ENCODE assay signal across 23 mouse cellular contexts in the genomic region with DNA sequence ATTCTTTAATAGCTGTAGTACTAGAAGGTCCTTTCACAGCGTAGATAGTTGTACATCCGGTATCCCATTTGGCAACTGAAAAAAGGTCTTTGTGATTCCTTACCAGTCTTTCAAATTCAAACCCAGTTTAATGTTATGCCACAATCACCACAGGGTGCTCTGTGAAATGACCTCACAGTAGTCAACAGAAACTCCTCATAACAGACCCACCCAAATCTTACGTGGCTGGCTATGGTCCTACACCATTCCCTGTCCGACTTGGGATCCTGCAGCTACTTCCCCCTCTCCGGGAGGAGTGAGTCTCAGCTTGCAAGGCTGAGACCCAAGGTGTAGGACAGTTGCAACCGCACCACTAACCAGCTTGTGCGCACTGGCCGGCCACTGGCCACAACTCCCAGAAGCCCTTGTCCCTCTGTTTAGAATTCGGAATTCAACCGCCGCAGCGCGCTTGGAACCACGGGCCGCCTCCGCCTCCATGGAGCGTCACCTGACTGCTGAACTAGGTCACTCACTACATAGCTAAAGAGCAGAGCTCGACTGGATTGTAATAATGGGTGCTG. TPM values are rescaled to one million over a fixed set of nuclear protein-coding genes. Genes with fewer than 3 reads are reported as not detected.
"Had no signal": no experiment of that assay in that cellular context is flagged by ENCODE, and none has a peak within 500 bp of the region (broad histone marks: within the 10 kb centered on the region; RNA-seq: fewer than 3 reads in every experiment).

Gene Morc2b, minus strand, starts transcription at position 423 of the 560 bp plus-strand sequence.

- H3K36me3 ChIP-seq: midbrain, embryonic 10.5 days; midbrain, embryonic 13.5 days had no signal

- DNase-seq: kidney, adult 2 months; kidney, postnatal 25 days; layer of hippocampus, adult 9-11 months; liver, postnatal 0 days; lung, embryonic 14.5 days; thymus, adult 2 months; thymus, postnatal 14 days; thymus, postnatal 4 days had no signal

- H3K27me3 ChIP-seq: megakaryocyte, embryonic 14.5 days; midbrain, embryonic 13.5 days had no signal

- H3K4me1 ChIP-seq: megakaryocyte, embryonic 14.5 days; midbrain, embryonic 10.5 days; midbrain, embryonic 13.5 days had no signal

- H3K9me3 ChIP-seq: midbrain, embryonic 13.5 days had no signal

- H3K9ac ChIP-seq: liver, embryonic 14.5 days; liver, postnatal 0 days; lung, embryonic 14.5 days; midbrain, embryonic 13.5 days had no signal

- H3K27ac ChIP-seq: kidney, postnatal 0 days; layer of hippocampus, adult 2 months; left cerebral cortex, adult 2 months; liver, embryonic 14.5 days; midbrain, embryonic 10.5 days; midbrain, embryonic 13.5 days; stomach, postnatal 0 days had no signal

- H3K4me3 ChIP-seq: layer of hippocampus, adult 2 months; left cerebral cortex, adult 2 months; megakaryocyte, embryonic 14.5 days; midbrain, embryonic 10.5 days; midbrain, embryonic 13.5 days had no signal

RNA-seq across cellular contexts. Expression of gene Morc2b, which starts in this region (rescaled TPM):
- total RNA-seq: liver, adult 2 months had no signal
- polyA plus RNA-seq: kidney, adult 2 months; kidney, embryonic 14.5 days; kidney, postnatal 0 days; large intestine, adult 2 months; limb, embryonic 11.5 days; liver, adult 2 months; liver, embryonic 14.5 days; liver, postnatal 0 days; lung, embryonic 14.5 days; lung, postnatal 0 days; small intestine, adult 2 months; stomach, embryonic 14.5 days; stomach, postnatal 0 days; thymus, adult 2 months had no signal
